17 mouse cellular contexts compared by ENCODE assay signal in genomic region chr7:75167481-75167880, GRCm38 (mm10).
DNase-seq lines count a peak whose midpoint lies in the region; ATAC-seq lines count a peak whose summit lies in the region.
"Had no signal": no experiment of that assay in that cellular context is flagged by ENCODE, and none has a peak within 500 bp of the region (broad histone marks: within the 10 kb centered on the region; RNA-seq: fewer than 3 reads in every experiment).

No protein-coding gene starts in this region.

- peak; percentile 34 for DNase-seq in cerebellum, adult 11 months
- DNase-seq in ovary, postnatal 36 days (ENCODE audit: low spot score), result peak; percentile 6
- no peak for DNase-seq in ovary, postnatal 10 days (ENCODE audit: low spot score)
- DNase-seq in cerebellum, adult 9-11 months, result peak; percentile 52
- no peak for DNase-seq in thymus, postnatal 4 days
- DNase-seq in thymus, postnatal 25 days, result no peak
- DNase-seq: B cell, adult 2 months; gastrocnemius, adult 2 months; kidney, adult 9 months; kidney, postnatal 14 days; right cerebral cortex, postnatal 14 days; spleen, adult 18-20 months had no signal

- no peak for ATAC-seq in cerebellum, adult (ENCODE audit: insufficient number of reproducible peaks, low FRiP score, low TSS enrichment)
- ATAC-seq: forebrain, embryonic 13.5 days; hindbrain, embryonic 16.5 days; intestine, embryonic 16.5 days; lung, postnatal 0 days had no signal

Comparison
In these comparisons a context has a peak if more than half of its experiments do, and no peak if none do; other contexts are left out.
1. DNase-seq: peak in cerebellum, adult 11 months (single experiment), ovary, postnatal 36 days (single experiment) and cerebellum, adult 9-11 months (single experiment); none in ovary, postnatal 10 days (single experiment), thymus, postnatal 4 days (single experiment) and thymus, postnatal 25 days (single experiment).